Mouse (Mus musculus): ENCODE results near the gene Inka1. TPM values are rescaled to one million over a fixed set of nuclear protein-coding genes. Genes with fewer than 3 reads are reported as not detected.
A peak's percentile ranks its signal among the peaks of the same experiment; 100 is the strongest.

The Inka1 gene
- total and polyA plus RNA-seq, 3 experiments: 60.7 to 65.3 TPM; not detected in 1

DNA sequence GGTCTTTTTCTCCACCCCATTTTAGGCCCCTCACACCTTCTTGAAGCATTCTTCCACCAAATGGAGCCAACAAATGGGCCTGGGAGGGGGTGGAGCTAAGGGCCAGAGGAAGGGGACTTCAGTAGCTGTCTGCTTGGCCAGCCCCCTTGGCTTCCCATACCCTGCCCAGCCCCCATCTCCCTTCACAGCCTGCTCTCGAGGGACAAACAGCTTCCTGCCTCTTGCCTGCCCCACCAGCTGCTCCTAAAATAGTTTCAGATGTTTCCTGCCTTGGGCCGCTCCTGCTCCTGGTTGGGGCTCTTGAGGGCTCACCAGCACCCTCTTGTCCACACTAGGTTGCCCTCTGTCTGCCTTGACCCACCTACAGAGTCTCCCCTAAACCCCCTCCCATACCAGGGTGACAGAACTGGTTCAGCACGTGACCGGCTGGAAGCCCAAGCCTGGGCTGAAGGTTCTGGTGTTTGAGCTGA lies 2.2 kb downstream of the Inka1 start (continued):
- TF ChIP-seq SMC3 (IDR thresholded peaks at IDR 0.05; ENCODE audit: low read depth, low read length) (no peak), NELFE (IDR thresholded peaks at IDR 0.05; ENCODE audit: low read depth, low read length) (peak; percentile 33; the same call in 1 of the 2 replicates), POLR2AphosphoS2 (IDR thresholded peaks at IDR 0.05; ENCODE audit: low read length) (no peak), UBTF (IDR thresholded peaks at IDR 0.05; ENCODE audit: borderline replicate concordance, insufficient read depth, low read depth, low read length) (no peak), USF1 (IDR thresholded peaks at IDR 0.05; ENCODE audit: low read depth, low read length) (peak; percentile 82), ZNF384 (IDR thresholded peaks at IDR 0.05; ENCODE audit: low read depth, low read length) (no peak), SIN3A (IDR thresholded peaks at IDR 0.05; ENCODE audit: low read length) (no peak), CTCF (IDR thresholded peaks at IDR 0.05 in 2 of 3, conservative IDR thresholded peaks at IDR 0.05 in 1 of 3; ENCODE audit: control insufficient read depth in 1 of 3, insufficient read depth in 1 of 3, low read depth in 2 of 3, low read length in 3 of 3, poor library complexity in 1 of 3, severe bottlenecking in 1 of 3) (no peak)

DNA sequence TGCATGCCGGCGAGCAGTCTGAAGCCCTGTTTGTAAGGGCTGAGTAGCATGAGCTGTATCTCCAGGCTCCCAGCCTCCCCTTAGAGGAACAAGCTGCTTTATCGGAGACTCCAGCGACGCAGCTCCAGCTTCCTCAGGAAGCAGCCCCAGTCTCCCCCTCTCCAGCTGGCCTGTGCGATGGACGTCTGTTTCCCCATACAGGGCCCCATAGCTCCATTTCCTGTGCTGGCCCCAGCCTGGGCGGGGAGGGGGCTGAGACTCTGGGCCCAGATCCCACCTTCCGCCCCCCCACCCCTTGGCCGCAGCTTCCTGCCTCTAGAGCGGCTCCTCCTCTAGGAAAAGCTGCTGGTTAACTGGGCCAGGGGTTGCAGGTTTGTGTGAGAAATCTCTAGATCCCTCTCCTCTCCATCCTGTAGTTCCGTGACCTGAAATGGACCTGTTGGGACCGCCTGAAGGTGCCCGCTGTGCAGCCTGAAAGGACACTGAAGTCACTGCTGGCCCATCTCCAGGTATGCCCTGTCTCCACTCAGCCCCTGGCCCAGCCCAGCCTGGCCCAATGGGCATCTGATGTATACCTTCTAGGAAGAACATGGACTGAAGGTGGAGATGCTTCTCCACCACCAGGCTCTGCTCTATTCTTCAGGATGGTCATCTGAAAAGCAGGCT lies 2.9 kb downstream of the Inka1 start, which contains the start of gene Gm20661:
Gm20661 (plus strand) TSS at position 378 of the 666 bp plus-strand sequence.
- DNase-seq (ENCODE audit: low read depth, low spot score): peak; percentile 97
- Histone ChIP-seq H3K36me3 (ENCODE audit: control insufficient read depth in 1 of 2, insufficient read depth in 2 of 2, low read length in 2 of 2) (peaks cover 4 to 46% of the 10 kb centered on the region in 2 experiments), H3K27me3 (ENCODE audit: control insufficient read depth in 1 of 2, insufficient read depth in 2 of 2, low read length in 2 of 2) (no peaks in the 10 kb centered on the region)
- TF ChIP-seq RCOR1 (IDR thresholded peaks at IDR 0.05; ENCODE audit: low read depth, low read length) (peak; percentile 83), KAT2A (conservative IDR thresholded peaks at IDR 0.05; ENCODE audit: low read depth, low read length) (no peak), POLR2AphosphoS2 (IDR thresholded peaks at IDR 0.05; ENCODE audit: low read length) (peak; percentile 37; the same call in 1 of the 2 replicates), CTCF (IDR thresholded peaks at IDR 0.05 in 2 of 3, conservative IDR thresholded peaks at IDR 0.05 in 1 of 3; ENCODE audit: control insufficient read depth in 1 of 3, insufficient read depth in 1 of 3, low read depth in 2 of 3, low read length in 3 of 3, poor library complexity in 1 of 3, severe bottlenecking in 1 of 3) (no peak), MAZ (IDR thresholded peaks at IDR 0.05; ENCODE audit: low read depth, low read length) (peak; percentile 98), POLR2AphosphoS5 (IDR thresholded peaks at IDR 0.05; ENCODE audit: borderline replicate concordance, low read depth, low read length) (no peak), SIN3A (IDR thresholded peaks at IDR 0.05; ENCODE audit: low read length) (peak; percentile 94), HCFC1 (IDR thresholded peaks at IDR 0.05; ENCODE audit: low read depth, low read length) (peak; percentile 70), TAL1 (IDR thresholded peaks at IDR 0.05; ENCODE audit: low read length) (peak; percentile 100), POLR2A (IDR thresholded peaks at IDR 0.05; ENCODE audit: control insufficient read depth in 1 of 2, insufficient read depth in 1 of 2, low read depth in 1 of 2, low read length in 2 of 2, poor library complexity in 1 of 2) (peak in 1 of 2 experiments; percentile 61; a peak in 1 of 4 replicates), GATA1 (IDR thresholded peaks at IDR 0.05; ENCODE audit: low read depth, low read length) (peak; percentile 96), ZMIZ1 (IDR thresholded peaks at IDR 0.05; ENCODE audit: low read depth, low read length) (peak; percentile 91), ZC3H11A (IDR thresholded peaks at IDR 0.05; ENCODE audit: low read depth, low read length) (no peak), GABPA (IDR thresholded peaks at IDR 0.05; ENCODE audit: low read depth, low read length) (no peak), UBTF (IDR thresholded peaks at IDR 0.05; ENCODE audit: borderline replicate concordance, insufficient read depth, low read depth, low read length) (no peak), USF1 (IDR thresholded peaks at IDR 0.05; ENCODE audit: low read depth, low read length) (no peak), ZNF384 (IDR thresholded peaks at IDR 0.05; ENCODE audit: low read depth, low read length) (peak; percentile 32; the same call in 1 of the 2 replicates), USF2 (IDR thresholded peaks at IDR 0.05; ENCODE audit: borderline replicate concordance in 1 of 2, insufficient read depth in 1 of 2, low read depth in 1 of 2, low read length in 2 of 2) (no peak), MAFK (IDR thresholded peaks at IDR 0.05; ENCODE audit: borderline replicate concordance, low read depth, low read length) (peak; percentile 80; the same call in 1 of the 2 replicates), BHLHE40 (IDR thresholded peaks at IDR 0.05; ENCODE audit: borderline replicate concordance, low read depth, low read length) (peak; percentile 62), MAX (IDR thresholded peaks at IDR 0.05; ENCODE audit: low read length) (peak; percentile 80), NRF1 (IDR thresholded peaks at IDR 0.05; ENCODE audit: insufficient read depth, low read depth, low read length, poor library complexity, severe bottlenecking) (0 out of 2 replicates have a peak, but pooled peaks have one; percentile 27), E2F4 (IDR thresholded peaks at IDR 0.05; ENCODE audit: borderline replicate concordance, low read depth, low read length) (peak; percentile 69; the same call in 1 of the 2 replicates), TCF12 (IDR thresholded peaks at IDR 0.05; ENCODE audit: low read depth, low read length) (peak; percentile 100), TBP (IDR thresholded peaks at IDR 0.05; ENCODE audit: low read depth, low read length) (peak; percentile 70), MYC (IDR thresholded peaks at IDR 0.05; ENCODE audit: low read depth, low read length) (peak; percentile 88), EP300 (IDR thresholded peaks at IDR 0.05; ENCODE audit: low read depth in 1 of 2, low read length in 2 of 2) (peak; percentile 98 to 100), SMC3 (IDR thresholded peaks at IDR 0.05; ENCODE audit: low read depth, low read length) (no peak), NELFE (IDR thresholded peaks at IDR 0.05; ENCODE audit: low read depth, low read length) (peak; percentile 40; the same call in 1 of the 2 replicates), MXI1 (IDR thresholded peaks at IDR 0.05; ENCODE audit: low read depth, low read length) (peak; percentile 70), CHD2 (IDR thresholded peaks at IDR 0.05; ENCODE audit: low read length) (peak; percentile 46)

More for the DNA sequence above, 2.9 kb downstream of the Inka1 start, which contains the start of gene Gm20661:
- no peaks in the 10 kb centered on the region for H3K9me3 ChIP-seq (replicated peaks; ENCODE audit: insufficient read depth, low read length)
- peak within 1 kb of the TSS; percentile 72 to 91 for H3K4me3 ChIP-seq (ENCODE audit: control insufficient read depth in 1 of 2, insufficient read depth in 1 of 2, low read depth in 2 of 2, low read length in 2 of 2)
- peaks cover 34% of the 10 kb centered on the region for H3K79me2 ChIP-seq (ENCODE audit: control insufficient read depth, insufficient read depth, low read length, poor library complexity)
- H3K9ac ChIP-seq (ENCODE audit: control insufficient read depth, low read depth, low read length, poor library complexity, severe bottlenecking): peak within 1 kb of the TSS; percentile 88
- H3K27ac ChIP-seq (ENCODE audit: control insufficient read depth, low read depth, low read length): peak within 1 kb of the TSS; percentile 94
- H3K4me1 ChIP-seq (ENCODE audit: control insufficient read depth in 1 of 2, insufficient read depth in 2 of 2, low read length in 2 of 2): peaks cover 33 to 53% of the 10 kb centered on the region in 2 experiments
